Comparison of ENCODE assay signal across 24 mouse cellular contexts in the genomic region with DNA sequence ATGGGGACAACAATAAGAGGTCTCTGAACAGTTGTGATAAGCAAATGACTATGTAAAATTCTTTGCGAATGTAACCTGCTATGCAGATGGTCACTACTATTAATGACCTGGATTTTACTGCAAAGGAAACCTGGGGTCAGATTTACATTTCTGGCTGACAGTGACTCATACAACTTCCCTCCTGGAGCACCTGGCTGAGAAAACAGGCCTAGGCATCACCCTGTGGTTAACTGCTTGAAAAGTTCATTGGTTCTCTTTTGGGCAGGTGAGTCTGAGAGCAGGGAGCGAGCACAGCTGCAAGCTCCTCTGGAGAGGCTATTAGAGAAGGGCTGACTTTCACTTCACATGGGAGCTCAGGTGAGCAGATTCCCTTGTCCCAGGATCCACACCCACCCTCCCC.
"Had no signal": no experiment of that assay in that cellular context is flagged by ENCODE, and none has a peak within 500 bp of the region (broad histone marks: within the 10 kb centered on the region; RNA-seq: fewer than 3 reads in every experiment).

No protein-coding gene starts in this region.

- H3K4me1 ChIP-seq: hindbrain, embryonic 13.5 days; hindbrain, embryonic 15.5 days had no signal

- H3K27me3 ChIP-seq: heart, embryonic 12.5 days; hindbrain, embryonic 13.5 days; hindbrain, embryonic 15.5 days; kidney, embryonic 15.5 days; limb, embryonic 12.5 days had no signal

- H3K9ac ChIP-seq: heart, embryonic 12.5 days; hindbrain, embryonic 13.5 days; hindbrain, embryonic 15.5 days; kidney, embryonic 15.5 days; limb, embryonic 12.5 days had no signal

- H3K36me3 ChIP-seq: heart, embryonic 10.5 days; heart, embryonic 12.5 days; hindbrain, embryonic 13.5 days; hindbrain, embryonic 15.5 days; kidney, embryonic 15.5 days; limb, embryonic 10.5 days; limb, embryonic 12.5 days had no signal

- H3K4me2 ChIP-seq: heart, embryonic 12.5 days; hindbrain, embryonic 13.5 days; hindbrain, embryonic 15.5 days; kidney, embryonic 15.5 days; limb, embryonic 12.5 days had no signal

- H3K9me3 ChIP-seq: heart, embryonic 10.5 days; heart, embryonic 12.5 days; hindbrain, embryonic 13.5 days; hindbrain, embryonic 15.5 days; kidney, embryonic 15.5 days; limb, embryonic 10.5 days; limb, embryonic 12.5 days had no signal

- H3K27ac ChIP-seq: gastrocnemius, adult 2 months; heart, embryonic 10.5 days; hindbrain, embryonic 13.5 days; hindbrain, embryonic 15.5 days; hindbrain, postnatal 0 days; kidney, embryonic 15.5 days; kidney, postnatal 0 days; layer of hippocampus, adult 2 months; left cerebral cortex, adult 2 months; limb, embryonic 10.5 days; limb, embryonic 12.5 days had no signal

- ATAC-seq: hindbrain, postnatal 0 days; intestine, embryonic 16.5 days had no signal

- DNase-seq: gastrocnemius, adult 2 months; gastrocnemius, postnatal 10 days; gastrocnemius, postnatal 25 days; heart, adult 18-20 months; heart, postnatal 10 days; heart, postnatal 36 days; kidney, adult 11 months; kidney, adult 2 months; kidney, adult 9 months; kidney, postnatal 14 days; kidney, postnatal 36 days; liver had no signal

- H3K4me3 ChIP-seq: gastrocnemius, adult 2 months; heart, embryonic 10.5 days; heart, embryonic 12.5 days; hindbrain, embryonic 13.5 days; hindbrain, embryonic 15.5 days; kidney, embryonic 15.5 days; layer of hippocampus, adult 2 months; left cerebral cortex, adult 2 months; limb, embryonic 10.5 days; limb, embryonic 12.5 days had no signal
